Mouse (Mus musculus): Measurements from ENCODE around the gene Hjurp. TPM values are rescaled to one million over a fixed set of nuclear protein-coding genes. Genes with fewer than 3 reads are reported as not detected.

Gene Hjurp
- polyA plus RNA-seq, 1 experiment from 2014 or later = 135 TPM

DNA sequence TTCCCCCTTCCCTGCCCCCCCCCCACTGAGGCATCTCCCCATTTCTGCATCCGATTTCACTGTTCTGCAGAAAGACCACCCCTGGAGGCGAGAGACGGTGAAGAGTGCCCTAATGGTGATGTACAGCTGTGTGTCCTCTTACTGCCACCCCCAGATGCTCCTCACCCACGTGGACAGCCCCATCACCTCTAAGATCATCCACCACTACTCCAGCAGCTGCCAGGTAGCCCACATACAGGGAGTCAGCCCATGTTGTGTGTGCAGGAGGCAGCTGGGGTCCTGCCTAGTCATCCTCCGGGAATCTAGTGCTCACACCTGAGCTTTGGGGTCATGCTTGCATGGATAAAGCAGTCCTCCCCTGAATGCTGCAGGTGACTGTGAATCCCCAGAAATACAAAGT lies 33.6 kb downstream of the Hjurp start:
- no peaks in the 10 kb centered on the region for H3K27me3 ChIP-seq (ENCODE audit: control insufficient read depth, insufficient read depth, low read length)
- no peak overlapping the region for H3K4me3 ChIP-seq (ENCODE audit: low read depth, low read length)
- no peak overlapping the region for H3K9ac ChIP-seq (ENCODE audit: low read length)
- DNase-seq (ENCODE audit: low spot score, missing footprints) (no peak), ATAC-seq (ENCODE audit: low FRiP score) (no peak)
- H3K4me1 ChIP-seq (ENCODE audit: control insufficient read depth, insufficient read depth, low read length) = no peaks in the 10 kb centered on the region
- H3K27ac ChIP-seq (ENCODE audit: low read depth, low read length) = no peak overlapping the region
- no peak overlapping the region for H3K4me2 ChIP-seq
- H3K36me3 ChIP-seq (ENCODE audit: control insufficient read depth, insufficient read depth, low read length) = 0 out of 2 replicates have a peak, but pooled peaks cover 2% of the 10 kb centered on the region
- peaks cover 94% of the 10 kb centered on the region for H3K9me3 ChIP-seq (ENCODE audit: control insufficient read depth, low read length)
- 71% methylated on average over 5 of the region's 5 CpGs for WGBS

GRCm38 (mm10) chr1:88240579-88240978 lies 36.9 kb downstream of the Hjurp start:
- peaks cover 91% of the 10 kb centered on the region for H3K9me3 ChIP-seq (ENCODE audit: control insufficient read depth, low read length)
- DNase-seq (ENCODE audit: low spot score, missing footprints) = no peak
- 0 out of 2 replicates have a peak, but pooled peaks cover 2% of the 10 kb centered on the region for H3K36me3 ChIP-seq (ENCODE audit: control insufficient read depth, insufficient read depth, low read length)
- 73% methylated on average over 4 of the region's 4 CpGs for WGBS
- no peak overlapping the region for H3K27ac ChIP-seq (ENCODE audit: low read depth, low read length)
- H3K4me2 ChIP-seq = no peak overlapping the region
- no peaks in the 10 kb centered on the region for H3K27me3 ChIP-seq (ENCODE audit: control insufficient read depth, insufficient read depth, low read length)
- 0 out of 2 replicates have a peak, but pooled peaks have one; percentile 1 for ATAC-seq (ENCODE audit: low FRiP score)
- no peak overlapping the region for H3K9ac ChIP-seq (ENCODE audit: low read length)
- H3K4me1 ChIP-seq (ENCODE audit: control insufficient read depth, insufficient read depth, low read length) = no peaks in the 10 kb centered on the region
- H3K4me3 ChIP-seq (ENCODE audit: low read depth, low read length) = no peak overlapping the region

DNA sequence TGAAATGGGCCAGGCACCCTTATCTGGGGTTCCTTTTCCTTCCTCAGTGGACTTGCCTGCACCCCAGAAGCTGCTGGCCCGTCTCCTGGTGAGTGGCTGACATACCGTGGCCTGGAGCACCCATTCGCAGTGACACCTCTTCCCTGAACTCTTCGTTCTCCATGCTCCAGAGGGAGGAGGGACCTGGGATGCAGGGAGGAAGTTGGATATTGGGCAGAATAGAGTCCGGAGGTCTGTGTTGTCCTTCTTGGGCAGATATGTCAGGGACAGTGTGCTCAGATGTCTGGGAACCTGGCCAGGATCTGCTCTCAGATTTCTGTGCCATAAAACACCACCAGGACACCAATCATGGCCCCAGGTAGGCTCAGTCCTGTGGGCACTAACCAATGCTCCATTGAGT lies 37.4 kb downstream of the Hjurp start:
- Histone ChIP-seq H3K36me3 (ENCODE audit: control insufficient read depth, insufficient read depth, low read length) (0 out of 2 replicates have a peak, but pooled peaks cover 2% of the 10 kb centered on the region), H3K4me1 (ENCODE audit: control insufficient read depth, insufficient read depth, low read length) (no peaks in the 10 kb centered on the region), H3K4me3 (ENCODE audit: low read depth, low read length) (no peak overlapping the region), H3K27ac (ENCODE audit: low read depth, low read length) (no peak overlapping the region), H3K9me3 (ENCODE audit: control insufficient read depth, low read length) (peaks cover 91% of the 10 kb centered on the region), H3K9ac (ENCODE audit: low read length) (no peak overlapping the region), H3K27me3 (ENCODE audit: control insufficient read depth, insufficient read depth, low read length) (no peaks in the 10 kb centered on the region), H3K4me2 (no peak overlapping the region)
- 75% methylated on average over 5 of the region's 5 CpGs for WGBS
- ATAC-seq (ENCODE audit: low FRiP score) (no peak), DNase-seq (ENCODE audit: low spot score, missing footprints) (no peak)

DNA sequence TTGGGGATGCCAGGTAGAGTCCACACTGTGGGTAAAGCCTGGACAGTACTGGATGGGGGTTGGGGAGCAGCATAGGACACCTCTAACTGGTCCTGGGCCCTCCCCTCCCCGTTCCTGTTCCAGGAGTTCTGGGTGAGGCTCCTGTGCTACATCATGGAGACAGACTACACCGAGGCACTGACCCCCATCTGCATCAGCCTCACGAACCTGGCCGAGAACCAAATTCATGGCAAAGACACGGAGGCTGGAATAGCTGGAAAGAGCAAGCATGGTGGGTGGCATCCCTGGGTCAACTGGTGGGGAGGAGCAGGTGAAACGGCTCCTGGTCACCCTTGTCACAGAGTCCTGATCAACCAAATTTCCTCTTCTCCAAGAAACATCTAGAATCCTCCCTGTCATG lies 38.7 kb downstream of the Hjurp start:
- Histone ChIP-seq H3K4me1 (ENCODE audit: control insufficient read depth, insufficient read depth, low read length) (no peaks in the 10 kb centered on the region), H3K4me2 (no peak overlapping the region), H3K9me3 (ENCODE audit: control insufficient read depth, low read length) (peaks cover 91% of the 10 kb centered on the region), H3K27me3 (ENCODE audit: control insufficient read depth, insufficient read depth, low read length) (no peaks in the 10 kb centered on the region), H3K36me3 (ENCODE audit: control insufficient read depth, insufficient read depth, low read length) (0 out of 2 replicates have a peak, but pooled peaks cover 2% of the 10 kb centered on the region), H3K4me3 (ENCODE audit: low read depth, low read length) (no peak overlapping the region), H3K9ac (ENCODE audit: low read length) (no peak overlapping the region), H3K27ac (ENCODE audit: low read depth, low read length) (no peak overlapping the region)
- ATAC-seq (ENCODE audit: low FRiP score) (no peak), DNase-seq (ENCODE audit: low spot score, missing footprints) (no peak)
- WGBS = 78% methylated on average over 6 of the region's 6 CpGs

- H3K4me2 ChIP-seq = no peak overlapping the region
- ATAC-seq (ENCODE audit: low FRiP score) = no peak
- H3K4me1 ChIP-seq (ENCODE audit: control insufficient read depth, insufficient read depth, low read length) = no peaks in the 10 kb centered on the region
- H3K36me3 ChIP-seq (ENCODE audit: control insufficient read depth, insufficient read depth, low read length) = 0 out of 2 replicates have a peak, but pooled peaks cover 2% of the 10 kb centered on the region
- no peak overlapping the region for H3K4me3 ChIP-seq (ENCODE audit: low read depth, low read length)
- no peak for DNase-seq (ENCODE audit: low spot score, missing footprints)
- WGBS = 80% methylated on average over 5 of the region's 5 CpGs
- no peak overlapping the region for H3K27ac ChIP-seq (ENCODE audit: low read depth, low read length)
- no peak overlapping the region for H3K9ac ChIP-seq (ENCODE audit: low read length)
- no peaks in the 10 kb centered on the region for H3K27me3 ChIP-seq (ENCODE audit: control insufficient read depth, insufficient read depth, low read length)
- peaks cover 92% of the 10 kb centered on the region for H3K9me3 ChIP-seq (ENCODE audit: control insufficient read depth, low read length)
Measured at GRCm38 (mm10) chr1:88237311-88237710, 40.1 kb downstream of the Hjurp start.

- WGBS = 64% methylated on average over 4 of the region's 4 CpGs
- Histone ChIP-seq H3K27ac (ENCODE audit: low read depth, low read length) (no peak overlapping the region), H3K27me3 (ENCODE audit: control insufficient read depth, insufficient read depth, low read length) (no peaks in the 10 kb centered on the region), H3K4me3 (ENCODE audit: low read depth, low read length) (no peak overlapping the region), H3K9me3 (ENCODE audit: control insufficient read depth, low read length) (peaks cover 97% of the 10 kb centered on the region), H3K36me3 (ENCODE audit: control insufficient read depth, insufficient read depth, low read length) (0 out of 2 replicates have a peak, but pooled peaks cover 2% of the 10 kb centered on the region), H3K9ac (ENCODE audit: low read length) (no peak overlapping the region), H3K4me2 (no peak overlapping the region), H3K4me1 (ENCODE audit: control insufficient read depth, insufficient read depth, low read length) (no peaks in the 10 kb centered on the region)
- ATAC-seq (ENCODE audit: low FRiP score) = no peak
- DNase-seq (ENCODE audit: low spot score, missing footprints) = no peak
Measured at GRCm38 (mm10) chr1:88235894-88236415, 41.5 kb downstream of the Hjurp start.

DNA sequence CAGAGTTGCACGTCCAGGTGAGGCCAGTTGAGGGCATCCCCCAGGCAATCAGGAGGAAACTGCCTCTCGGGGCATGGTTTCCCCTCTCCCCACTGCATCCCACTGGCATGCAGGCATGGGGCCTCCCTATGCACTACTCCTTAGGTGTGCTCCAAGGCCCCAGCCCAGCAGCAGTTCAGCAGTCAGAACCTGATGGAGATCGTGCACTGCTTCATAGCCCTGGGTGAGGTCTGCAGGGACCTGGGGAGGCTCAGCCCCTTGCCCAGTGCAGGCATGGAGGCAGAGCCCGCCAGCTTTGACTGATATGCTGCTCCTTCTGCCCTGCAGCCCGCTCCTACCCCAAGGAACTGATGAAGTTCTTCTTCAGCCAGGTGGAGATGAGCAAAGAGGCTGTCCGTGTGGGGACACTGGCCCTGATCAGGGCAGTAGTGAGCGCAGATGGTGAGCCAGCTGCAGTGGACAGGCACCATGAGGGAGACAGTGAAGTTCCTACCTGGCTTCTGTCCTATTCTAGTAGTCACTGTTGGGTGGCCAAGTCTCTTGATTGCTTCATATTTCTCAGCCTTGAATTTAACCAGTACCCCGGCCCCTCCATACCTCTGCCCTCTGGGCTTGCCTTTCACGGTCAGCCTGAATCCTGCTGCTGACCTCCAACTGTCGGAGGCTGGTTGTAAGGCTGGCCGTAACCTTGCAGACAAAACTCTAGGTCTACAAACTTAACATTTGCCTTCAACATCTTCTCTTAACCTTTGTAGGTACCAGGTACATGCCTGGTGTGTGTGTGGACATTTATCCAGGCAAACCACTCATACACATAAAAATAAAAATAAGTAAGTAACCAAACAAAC lies 42.2 kb downstream of the Hjurp start:
- Histone ChIP-seq H3K4me2 (no peak overlapping the region), H3K27me3 (ENCODE audit: control insufficient read depth, insufficient read depth, low read length) (no peaks in the 10 kb centered on the region), H3K9me3 (ENCODE audit: control insufficient read depth, low read length) (peaks cover 97% of the 10 kb centered on the region), H3K9ac (ENCODE audit: low read length) (no peak overlapping the region), H3K36me3 (ENCODE audit: control insufficient read depth, insufficient read depth, low read length) (no peaks in the 10 kb centered on the region), H3K27ac (ENCODE audit: low read depth, low read length) (no peak overlapping the region), H3K4me3 (ENCODE audit: low read depth, low read length) (no peak overlapping the region), H3K4me1 (ENCODE audit: control insufficient read depth, insufficient read depth, low read length) (no peaks in the 10 kb centered on the region)
- ATAC-seq (ENCODE audit: low FRiP score) (peak; percentile 3; the same call in 1 of the 2 replicates), DNase-seq (ENCODE audit: low spot score, missing footprints) (no peak)
- 64% methylated on average over 11 of the region's 11 CpGs for WGBS

- Histone ChIP-seq H3K4me1 (ENCODE audit: control insufficient read depth, insufficient read depth, low read length) (no peaks in the 10 kb centered on the region), H3K4me2 (no peak overlapping the region), H3K27ac (ENCODE audit: low read depth, low read length) (no peak overlapping the region), H3K27me3 (ENCODE audit: control insufficient read depth, insufficient read depth, low read length) (no peaks in the 10 kb centered on the region), H3K9me3 (ENCODE audit: control insufficient read depth, low read length) (peaks cover 97% of the 10 kb centered on the region), H3K9ac (ENCODE audit: low read length) (no peak overlapping the region), H3K4me3 (ENCODE audit: low read depth, low read length) (no peak overlapping the region), H3K36me3 (ENCODE audit: control insufficient read depth, insufficient read depth, low read length) (no peaks in the 10 kb centered on the region)
- ATAC-seq (ENCODE audit: low FRiP score) (no peak), DNase-seq (ENCODE audit: low spot score, missing footprints) (no peak)
- 38% methylated on average over 5 of the region's 5 CpGs for WGBS
Measured at GRCm38 (mm10) chr1:88234646-88235045, 42.8 kb downstream of the Hjurp start.

GRCm38 (mm10) chr1:88234248-88234610 lies 43.2 kb downstream of the Hjurp start:
- DNase-seq (ENCODE audit: low spot score, missing footprints) = no peak
- Histone ChIP-seq H3K4me2 (no peak overlapping the region), H3K4me1 (ENCODE audit: control insufficient read depth, insufficient read depth, low read length) (no peaks in the 10 kb centered on the region), H3K36me3 (ENCODE audit: control insufficient read depth, insufficient read depth, low read length) (no peaks in the 10 kb centered on the region), H3K4me3 (ENCODE audit: low read depth, low read length) (no peak overlapping the region), H3K27me3 (ENCODE audit: control insufficient read depth, insufficient read depth, low read length) (no peaks in the 10 kb centered on the region), H3K9ac (ENCODE audit: low read length) (no peak overlapping the region), H3K9me3 (ENCODE audit: control insufficient read depth, low read length) (peaks cover 97% of the 10 kb centered on the region), H3K27ac (ENCODE audit: low read depth, low read length) (no peak overlapping the region)
- WGBS = 64% methylated on average over 4 of the region's 4 CpGs
- ATAC-seq (ENCODE audit: low FRiP score) = no peak
